Mouse (Mus musculus) intestine, embryonic 14.5 days (tissue): Measurements from ENCODE around the gene Fxyd3. TPM values are rescaled to one million over a fixed set of nuclear protein-coding genes. Genes with fewer than 3 reads are reported as not detected.

Experiments used
- ATAC-seq: fragments of 200-750 bp; cut with Nextera tagmentation; replicated peaks from 2 replicates; pipeline ENCODE4 v1.8.0; 2017; ENCODE audit warnings: low read depth, moderate number of reproducible peaks, moderate TSS enrichment, moderate library complexity; ENCODE audit not compliant: low FRiP score, low TSS enrichment
- DNase-seq: peaks from one replicate; pipeline ENCODE4 v3.0.0-alpha.2; 2018; ENCODE audit warnings: low spot score
- H3K27ac ChIP-seq: fragments of 300-500 bp; sonication (generic); 2 replicates; pipeline ENCODE4 v1.5.1; 2014; ENCODE audit warnings: low read depth, mild to moderate bottlenecking, control low read depth
- H3K27me3 ChIP-seq: fragments of 300-500 bp; sonication (generic); replicated peaks from 2 replicates; pipeline ENCODE4 v1.6.1; 2014; ENCODE audit warnings: low read length, control low read depth; ENCODE audit not compliant: control insufficient read depth, insufficient read depth
- H3K36me3 ChIP-seq: fragments of 300-500 bp; sonication (generic); 2 replicates; pipeline ENCODE4 v1.6.1; 2014; ENCODE audit warnings: low read length, control low read depth; ENCODE audit not compliant: control insufficient read depth, insufficient read depth
- H3K4me1 ChIP-seq: fragments of 300-500 bp; sonication (generic); replicated peaks from 2 replicates; pipeline ENCODE4 v1.6.1; 2014; ENCODE audit warnings: low read length, control low read depth, mixed read lengths; ENCODE audit not compliant: control insufficient read depth, insufficient read depth
- H3K4me2 ChIP-seq: fragments of 300-500 bp; sonication (generic); 2 replicates; pipeline ENCODE4 v1.6.1; 2014; ENCODE audit warnings: low read length
- H3K4me3 ChIP-seq: fragments of 300-500 bp; sonication (generic); 2 replicates; pipeline ENCODE4 v1.5.1; 2014; ENCODE audit warnings: low read depth, low read length, control low read depth, mixed read lengths
- H3K9ac ChIP-seq: fragments of 300-500 bp; sonication (generic); 2 replicates; pipeline ENCODE4 v1.6.1; 2014; ENCODE audit warnings: mild to moderate bottlenecking, low read length
- H3K9me3 ChIP-seq: fragments of 300-500 bp; sonication (generic); 2 replicates; pipeline ENCODE4 v1.6.1; 2016; ENCODE audit warnings: low read length, control low read depth; ENCODE audit not compliant: control insufficient read depth
- WGBS: fragments of 180-500 bp; shearing (Covaris S2); extraction: QIAGEN DNeasy Blood & Tissue Kit; methylation state at CpG from one replicate; pipeline ENCODE4 v1.1.7; 2014; 5-methylcytosine and 5-hydroxymethylcytosine counted together
- polyA plus RNA-seq: library from polyadenylated mRNA; unstranded; fragments of >200 nt; fragmentation: Nextera tagmentation; extraction: Ambion mirVana; gene quantifications from 2 replicates; pipeline ENCODE4 v1.2.1, GENCODE M21; 2014

The Fxyd3 gene
- polyA plus RNA-seq, 1 experiment from 2014 or later, result 71.5 TPM

DNA sequence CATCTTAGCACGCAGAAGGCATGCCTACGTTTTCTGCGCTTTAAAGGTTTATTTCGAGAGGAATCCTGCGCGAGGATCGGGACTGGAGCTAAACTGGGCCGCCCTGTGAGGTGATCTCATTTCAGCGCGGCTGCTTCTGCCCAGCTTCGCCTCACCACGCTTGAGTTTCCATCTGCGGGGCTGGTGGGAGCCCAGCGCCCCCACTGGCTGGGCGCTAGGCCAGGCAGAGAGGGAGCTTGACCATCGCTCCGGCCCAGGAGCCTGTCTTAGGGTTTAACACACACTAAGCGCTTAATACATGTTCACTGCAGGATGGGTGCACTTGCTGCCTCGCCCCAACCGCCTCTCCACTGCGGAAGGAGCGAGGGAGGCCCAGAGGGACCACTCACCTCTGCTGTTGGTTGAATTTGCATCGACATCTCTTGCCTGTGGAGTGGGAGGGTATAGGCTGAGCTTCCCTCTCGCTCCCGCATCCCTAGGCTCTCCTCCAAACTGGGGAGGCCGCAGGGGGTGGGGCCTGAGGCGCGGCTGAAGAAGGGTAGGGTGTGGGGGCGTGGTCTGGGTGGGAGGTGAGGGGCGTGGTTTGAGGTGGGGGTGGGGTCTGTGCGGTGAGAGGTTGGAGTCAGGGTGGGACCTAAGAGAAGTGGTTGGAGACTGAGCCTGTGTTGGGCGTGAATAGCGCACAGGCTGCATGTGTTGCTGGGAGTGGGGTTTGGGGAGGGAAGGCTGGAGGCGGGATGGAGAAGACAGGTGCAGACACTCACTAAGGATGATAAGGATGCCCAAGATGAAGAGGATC, 23.7 kb downstream of the Fxyd3 start:
- Histone ChIP-seq H3K4me2 (peak overlapping the region; percentile 41), H3K9ac (no peak overlapping the region), H3K36me3 (no peaks in the 10 kb centered on the region), H3K4me1 (peaks cover 56% of the 10 kb centered on the region), H3K4me3 (peak overlapping the region; percentile 10; the same call in 1 of the 2 replicates), H3K9me3 (no peaks in the 10 kb centered on the region), H3K27me3 (peaks cover 56% of the 10 kb centered on the region), H3K27ac (no peak overlapping the region)
- 3% methylated on average over 34 of the region's 34 CpGs for WGBS
- DNase-seq (peak; percentile 72), ATAC-seq (peak; percentile 40)

DNA sequence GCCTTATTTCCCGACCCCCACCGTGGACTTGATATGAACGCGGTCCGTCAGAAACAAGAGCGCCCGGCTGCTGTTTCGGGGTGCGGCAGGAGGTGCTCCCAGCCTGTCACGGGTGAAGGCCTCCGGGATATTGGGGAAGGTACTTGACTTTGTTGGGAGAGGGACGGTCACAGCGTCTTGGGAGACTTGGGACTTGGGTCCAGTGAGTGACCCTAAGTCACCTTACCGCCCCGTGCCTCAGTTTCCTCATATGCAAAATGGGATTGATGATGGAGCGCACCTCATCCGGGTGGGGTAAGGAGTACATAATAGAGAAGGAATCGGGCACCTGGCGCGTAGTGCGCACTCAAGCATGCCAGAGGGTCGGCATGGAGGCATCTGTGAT, 24.3 kb downstream of the Fxyd3 start:
- ATAC-seq (no peak), DNase-seq (no peak)
- Histone ChIP-seq H3K9ac (no peak overlapping the region), H3K4me2 (peak overlapping the region; percentile 41), H3K27me3 (peaks cover 56% of the 10 kb centered on the region), H3K36me3 (no peaks in the 10 kb centered on the region), H3K27ac (no peak overlapping the region), H3K4me3 (peak overlapping the region; percentile 10; the same call in 1 of the 2 replicates), H3K4me1 (peaks cover 56% of the 10 kb centered on the region), H3K9me3 (no peaks in the 10 kb centered on the region)
- WGBS, result 6% methylated on average over 22 of the region's 22 CpGs

DNA sequence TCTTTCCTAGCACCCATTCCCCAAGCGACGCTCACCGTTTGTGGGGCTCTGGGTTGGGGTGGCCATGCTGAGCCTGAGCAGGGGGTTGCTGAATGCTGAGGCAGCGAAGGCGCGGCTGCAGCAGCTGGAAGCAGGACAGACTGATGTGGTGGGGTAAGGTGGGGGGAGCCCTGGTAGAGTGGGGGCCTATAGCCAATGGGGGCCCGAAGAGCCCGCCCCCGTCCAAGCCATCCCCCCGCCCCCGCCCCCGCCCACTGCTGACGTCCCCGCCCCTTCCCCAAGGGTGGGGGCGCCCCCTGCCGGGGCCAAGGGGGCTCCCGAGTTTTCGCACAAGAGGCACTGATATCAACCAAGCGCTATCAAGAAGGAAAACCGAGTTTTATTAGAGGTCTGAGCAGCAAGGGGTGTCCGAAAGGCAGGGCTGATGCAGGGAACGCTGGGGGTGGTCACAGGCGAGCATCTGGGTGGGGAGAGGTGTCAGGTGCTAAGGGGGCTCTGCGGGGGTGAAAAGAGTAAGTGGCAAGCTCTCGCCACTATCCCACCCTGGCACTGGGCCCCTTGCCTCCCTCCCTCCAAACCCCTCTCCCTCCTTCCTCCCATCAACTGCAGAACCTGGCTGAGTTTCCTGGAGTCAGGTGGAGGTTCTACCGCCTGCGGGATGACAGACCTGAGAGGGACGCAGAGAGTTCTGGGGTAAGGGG, 25.0 kb downstream of the Fxyd3 start, which contains the start of gene Fxyd7:
Gene Fxyd7 (minus strand): TSS at position 147 of the 701 bp plus-strand sequence.
- 0 out of 2 replicates have a peak within 1 kb of the TSS, but pooled peaks have one; percentile 8 for H3K9ac ChIP-seq

DNA sequence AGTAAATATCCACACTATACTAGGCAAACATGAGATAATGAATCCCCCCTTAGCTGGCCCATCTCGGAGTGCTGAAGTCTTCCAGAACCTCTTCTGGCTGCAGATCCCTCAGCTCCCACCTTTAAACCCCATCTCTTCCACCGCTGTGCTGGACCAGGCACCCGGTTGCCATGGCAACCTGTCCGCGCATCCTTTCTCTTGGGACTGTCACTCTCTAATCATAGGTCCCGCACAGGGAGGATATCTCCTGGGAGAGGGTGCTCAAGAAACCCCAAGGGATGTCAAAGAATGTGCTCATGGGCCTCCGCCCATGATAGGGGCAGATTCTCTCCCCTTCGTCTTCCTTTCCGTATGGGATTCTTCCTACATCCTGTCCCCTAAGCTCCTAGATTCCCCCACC, 25.6 kb downstream of the Fxyd3 start:
- ATAC-seq (no peak), DNase-seq (no peak)
- Histone ChIP-seq H3K36me3 (no peaks in the 10 kb centered on the region), H3K27ac (no peak overlapping the region), H3K4me2 (peak overlapping the region; percentile 41), H3K4me1 (peaks cover 55% of the 10 kb centered on the region), H3K9ac (0 out of 2 replicates have a peak overlapping the region, but pooled peaks have one; percentile 8), H3K9me3 (no peaks in the 10 kb centered on the region), H3K4me3 (peak overlapping the region; percentile 16; the same call in 1 of the 2 replicates), H3K27me3 (peaks cover 56% of the 10 kb centered on the region)
- WGBS, result 7% methylated on average over 9 of the region's 9 CpGs

More for the DNA sequence above, 25.0 kb downstream of the Fxyd3 start, which contains the start of gene Fxyd7:
- DNase-seq (no peak), ATAC-seq (no peak)
- Histone ChIP-seq H3K27me3 (peaks cover 56% of the 10 kb centered on the region), H3K27ac (no peak within 1 kb of the TSS), H3K4me3 (peak within 1 kb of the TSS; percentile 16; the same call in 1 of the 2 replicates), H3K9me3 (no peaks in the 10 kb centered on the region), H3K4me1 (peaks cover 56% of the 10 kb centered on the region), H3K36me3 (no peaks in the 10 kb centered on the region), H3K4me2 (peak within 1 kb of the TSS; percentile 41)
- 2% methylated on average over 27 of the region's 28 CpGs for WGBS

DNA sequence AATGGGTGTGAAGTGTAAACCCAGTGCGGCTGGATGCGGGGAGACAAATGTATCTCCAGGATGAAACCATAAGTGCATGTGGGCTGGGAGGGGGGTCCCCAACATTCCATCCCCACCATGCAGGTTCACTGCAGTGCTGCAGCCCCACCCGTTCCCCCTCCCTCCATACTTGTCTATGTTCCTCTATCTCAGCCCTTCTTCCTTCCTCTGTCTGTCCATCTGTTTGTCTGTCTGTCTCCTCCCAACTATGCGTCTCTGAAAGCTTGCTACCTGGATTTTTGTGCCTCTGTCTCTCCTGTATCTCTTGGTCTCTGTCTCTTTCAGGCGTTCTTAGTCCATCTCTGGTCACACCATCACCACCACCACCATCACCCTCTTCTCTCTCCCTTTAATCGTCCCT, 26.0 kb downstream of the Fxyd3 start:
- Histone ChIP-seq H3K9ac (0 out of 2 replicates have a peak overlapping the region, but pooled peaks have one; percentile 8), H3K4me3 (0 out of 2 replicates have a peak overlapping the region, but pooled peaks have one; percentile 16), H3K4me1 (peaks cover 52% of the 10 kb centered on the region), H3K9me3 (no peaks in the 10 kb centered on the region), H3K27me3 (peaks cover 56% of the 10 kb centered on the region), H3K36me3 (no peaks in the 10 kb centered on the region), H3K4me2 (peak overlapping the region; percentile 41), H3K27ac (no peak overlapping the region)
- no peak for DNase-seq
- WGBS, result under 1% methylated on average over 6 of the region's 6 CpGs
- ATAC-seq, result no peak

DNA sequence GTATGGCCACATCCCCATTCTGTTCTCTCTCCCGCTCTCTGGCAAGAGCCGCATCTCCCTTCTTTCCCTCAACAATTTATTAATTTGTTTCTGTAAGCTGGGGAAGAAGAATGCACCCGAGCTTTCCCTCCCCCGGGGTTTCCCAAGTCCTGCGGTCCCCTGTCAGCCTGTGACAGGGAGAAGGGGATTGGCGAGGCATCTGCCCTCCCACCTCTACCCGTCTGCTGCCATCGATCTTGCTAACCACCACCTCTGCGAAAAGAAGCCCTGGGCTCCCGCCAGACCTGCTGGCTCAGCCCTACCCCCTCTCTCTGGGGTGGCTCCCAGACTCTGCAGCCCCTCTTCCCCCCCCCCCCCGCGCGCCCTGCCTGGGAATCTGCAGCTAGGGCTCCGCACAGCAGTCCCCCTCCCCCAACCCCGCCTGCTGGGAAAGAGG, 26.6 kb downstream of the Fxyd3 start:
- ATAC-seq, result no peak
- 1% methylated on average over 12 of the region's 15 CpGs for WGBS
- no peaks in the 10 kb centered on the region for H3K9me3 ChIP-seq
- H3K27ac ChIP-seq, result no peak overlapping the region
- peaks cover 59% of the 10 kb centered on the region for H3K27me3 ChIP-seq
- H3K4me2 ChIP-seq, result peak overlapping the region; percentile 41
- H3K9ac ChIP-seq, result no peak overlapping the region
- DNase-seq, result no peak
- no peaks in the 10 kb centered on the region for H3K36me3 ChIP-seq
- H3K4me3 ChIP-seq, result 0 out of 2 replicates have a peak overlapping the region, but pooled peaks have one; percentile 16
- H3K4me1 ChIP-seq, result peaks cover 46% of the 10 kb centered on the region

DNA sequence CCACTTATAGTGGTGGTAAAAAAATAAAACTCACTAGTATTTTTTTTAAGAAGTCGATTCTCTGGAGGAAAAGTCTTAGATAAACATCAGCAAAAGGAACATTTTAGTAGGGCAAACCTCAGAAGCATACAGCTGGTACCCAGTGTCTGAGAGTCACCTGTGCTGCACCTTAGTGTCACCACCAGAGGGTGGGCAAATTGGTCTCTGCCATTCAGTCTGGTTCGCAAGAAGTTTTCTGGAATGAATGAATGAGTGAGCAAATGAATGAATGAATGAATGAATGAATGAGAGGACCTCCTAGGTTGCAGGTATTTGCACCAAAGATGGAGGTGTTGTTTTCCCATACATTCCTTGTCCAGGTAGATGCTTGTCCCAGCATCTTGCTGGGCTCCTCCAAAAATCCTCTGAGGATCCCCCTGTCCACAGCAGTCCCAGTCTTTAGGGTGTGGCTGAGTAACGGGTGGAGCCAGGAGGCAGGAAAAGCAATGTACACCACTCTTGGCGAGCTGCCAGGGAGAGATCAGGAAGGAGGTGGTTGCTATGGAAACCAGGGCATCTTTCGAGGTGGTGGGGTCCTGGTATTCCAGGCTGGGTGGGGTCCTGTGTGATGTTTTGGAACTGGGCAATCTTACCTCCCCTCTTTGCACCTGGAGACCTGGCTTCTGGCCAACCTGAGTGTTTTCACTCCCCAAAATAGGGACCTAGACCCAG, 27.2 kb downstream of the Fxyd3 start:
- Histone ChIP-seq H3K27ac (no peak overlapping the region), H3K4me1 (peaks cover 40% of the 10 kb centered on the region), H3K36me3 (no peaks in the 10 kb centered on the region), H3K27me3 (peaks cover 61% of the 10 kb centered on the region), H3K9me3 (no peaks in the 10 kb centered on the region), H3K4me3 (0 out of 2 replicates have a peak overlapping the region, but pooled peaks have one; percentile 16), H3K4me2 (peak overlapping the region; percentile 41), H3K9ac (no peak overlapping the region)
- whole genome bisulfite sequencing, result 17% methylated on average over 5 of the region's 5 CpGs
- ATAC-seq (no peak), DNase-seq (no peak)

DNA sequence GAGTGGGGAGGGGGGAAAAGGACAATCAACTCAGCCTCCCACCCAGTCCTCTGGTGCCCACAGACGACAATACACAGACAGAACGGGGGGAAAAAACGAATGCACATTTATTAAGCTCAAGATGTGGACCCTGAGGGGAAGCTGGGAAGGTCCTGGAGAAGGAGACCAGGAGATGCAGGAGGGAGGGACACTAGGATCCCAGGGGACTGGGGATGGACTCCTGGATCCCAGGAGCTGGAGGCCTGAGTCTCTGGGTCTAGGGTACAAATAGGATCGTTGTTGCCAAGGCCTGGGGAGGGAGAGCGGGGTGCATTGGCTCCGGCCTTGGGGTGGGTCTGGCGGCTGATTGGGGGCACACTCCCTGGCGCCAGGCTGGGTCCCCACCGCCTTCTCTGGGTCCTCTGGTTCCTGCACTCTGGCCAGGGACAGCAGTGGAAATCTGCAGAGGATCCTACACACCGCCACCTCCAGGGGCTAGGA, 34.0 kb downstream of the Fxyd3 start, which contains the start of gene Fxyd5:
Gene Fxyd5 (minus strand): TSS at position 51 of the 480 bp plus-strand sequence.
- H3K27me3 ChIP-seq, result peaks cover 25% of the 10 kb centered on the region
- no peak for DNase-seq
- 0 out of 2 replicates have a peak within 1 kb of the TSS, but pooled peaks have one; percentile 14 for H3K9ac ChIP-seq
- H3K27ac ChIP-seq, result no peak within 1 kb of the TSS
- peak within 1 kb of the TSS; percentile 47 for H3K4me2 ChIP-seq
- H3K9me3 ChIP-seq, result no peaks in the 10 kb centered on the region
- ATAC-seq, result no peak
- peak within 1 kb of the TSS; percentile 30 for H3K4me3 ChIP-seq
- H3K36me3 ChIP-seq, result no peaks in the 10 kb centered on the region
- 31% methylated on average over 10 of the region's 10 CpGs for WGBS
- 0 out of 2 replicates have a peak, but pooled peaks cover 7% of the 10 kb centered on the region for H3K4me1 ChIP-seq
